Mouse (Mus musculus) heart, adult 11 months (tissue): ENCODE data around the gene Pcgf2.

Experiments
- DNase-seq: peaks from one replicate; pipeline ENCODE4 v3.0.0; 2022

Pcgf2 gene

DNA sequence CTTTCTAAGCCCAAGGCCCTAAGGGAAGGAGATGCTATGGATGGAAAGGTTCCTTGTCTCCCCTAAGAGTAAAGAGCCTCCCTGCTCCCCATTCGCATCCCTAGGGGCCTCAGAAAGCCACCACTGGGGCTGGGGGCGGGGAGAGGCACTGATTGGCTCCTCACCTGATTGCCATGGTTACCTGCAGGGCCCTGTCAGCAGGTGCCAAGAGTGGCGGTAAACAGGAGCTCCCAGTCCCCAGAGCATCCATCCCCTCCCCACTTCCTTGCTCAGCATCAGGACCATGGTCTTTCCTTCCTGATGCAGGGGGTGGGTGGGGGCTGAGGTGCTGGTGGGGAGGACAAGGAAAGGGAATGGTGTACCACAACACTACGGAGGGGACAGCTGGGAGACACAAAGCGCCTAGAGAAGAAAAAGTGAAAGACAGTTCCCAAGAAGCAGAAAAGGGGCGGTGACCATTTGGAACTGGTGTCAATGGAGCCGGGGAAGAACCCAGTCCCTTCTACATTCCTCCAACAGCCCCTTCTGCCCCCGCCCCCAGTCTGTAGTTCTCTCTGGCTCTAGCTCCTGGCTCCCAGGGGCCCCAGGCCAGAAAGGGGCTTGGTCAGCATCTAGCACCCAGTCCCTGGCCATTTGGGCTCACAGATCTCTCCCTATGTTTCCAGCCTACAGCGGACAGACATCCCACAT lies 4.4 kb downstream of the Pcgf2 start:
- peak; percentile 87 for DNase-seq

DNA sequence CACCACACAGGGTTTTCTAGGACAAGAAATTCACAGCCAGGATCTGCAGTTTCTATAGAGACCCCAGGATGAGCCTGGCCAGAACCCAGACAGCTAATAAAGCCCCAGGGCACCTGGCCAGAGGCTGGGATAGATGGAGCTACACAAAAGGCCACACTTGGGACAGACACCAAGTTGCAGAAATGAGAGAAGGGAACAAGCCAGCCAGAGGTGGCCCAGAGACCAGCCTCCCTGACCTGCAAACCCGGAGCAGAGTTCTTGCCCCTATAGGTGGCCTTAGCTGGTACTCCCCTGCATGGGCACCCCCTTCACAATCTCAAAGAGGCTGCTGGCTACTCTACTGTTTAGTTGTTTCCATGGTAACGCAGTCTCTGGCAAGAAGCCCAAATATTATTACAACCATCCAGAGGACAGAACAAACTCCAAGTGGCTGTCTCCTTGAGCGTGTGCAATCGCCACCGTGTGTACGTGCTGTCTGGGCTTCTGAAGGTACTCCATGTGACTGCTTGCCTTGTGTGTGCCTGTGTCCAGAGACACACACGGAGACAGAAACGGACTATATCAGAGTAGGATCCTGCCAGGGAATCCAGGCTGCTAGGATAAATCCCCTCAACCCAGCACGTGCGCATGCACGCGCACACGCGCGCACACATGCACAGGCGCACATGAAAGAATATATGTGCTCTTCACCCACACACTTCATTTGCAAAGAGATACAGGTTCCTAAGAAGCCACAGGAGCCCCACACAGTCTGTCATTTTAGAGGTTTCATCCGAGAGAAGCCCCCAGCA lies 5.2 kb downstream of the Pcgf2 start:
- DNase-seq: peak; percentile 92

DNA sequence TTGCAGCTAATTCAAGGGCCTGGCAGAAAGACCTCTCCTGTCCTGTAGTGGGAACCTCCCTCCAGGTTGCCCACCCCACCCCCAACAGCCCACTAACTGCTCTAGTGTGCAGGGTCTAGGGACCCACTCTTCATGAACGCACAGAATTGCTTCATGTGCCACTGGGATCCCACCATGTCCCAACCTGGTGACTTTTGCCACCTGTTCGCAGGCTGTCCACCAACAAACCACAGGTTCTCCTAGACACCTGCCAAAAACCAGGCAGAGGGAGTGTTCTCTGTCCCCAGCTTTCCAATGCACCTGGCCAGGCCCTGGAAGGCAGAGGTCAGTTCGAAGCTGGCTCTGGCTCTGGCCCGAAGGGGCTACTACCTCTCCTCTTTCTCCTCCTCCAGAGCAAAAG lies 5.9 kb downstream of the Pcgf2 start:
- DNase-seq: peak; percentile 91

DNA sequence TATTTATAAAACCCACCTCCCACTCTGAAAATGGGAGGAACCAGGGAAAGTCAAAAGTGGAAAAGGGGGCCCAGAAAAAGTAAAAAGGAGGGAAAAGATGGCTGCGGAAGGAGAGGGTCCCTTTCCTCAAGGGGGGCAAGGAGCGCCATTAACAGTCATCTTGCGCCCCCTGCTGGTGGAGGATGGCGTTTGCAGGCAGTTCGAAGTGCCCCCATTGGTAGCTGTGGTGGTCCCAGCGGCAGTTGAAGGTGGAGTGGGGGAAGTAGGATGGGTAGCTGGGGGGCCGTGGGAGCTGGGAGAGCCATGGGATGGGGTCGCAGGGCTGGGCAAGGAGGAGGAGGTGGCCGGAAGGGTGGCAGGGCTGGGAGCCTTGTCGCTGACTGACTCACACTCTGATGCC lies 10.4 kb downstream of the Pcgf2 start:
- peak; percentile 96 for DNase-seq

DNA sequence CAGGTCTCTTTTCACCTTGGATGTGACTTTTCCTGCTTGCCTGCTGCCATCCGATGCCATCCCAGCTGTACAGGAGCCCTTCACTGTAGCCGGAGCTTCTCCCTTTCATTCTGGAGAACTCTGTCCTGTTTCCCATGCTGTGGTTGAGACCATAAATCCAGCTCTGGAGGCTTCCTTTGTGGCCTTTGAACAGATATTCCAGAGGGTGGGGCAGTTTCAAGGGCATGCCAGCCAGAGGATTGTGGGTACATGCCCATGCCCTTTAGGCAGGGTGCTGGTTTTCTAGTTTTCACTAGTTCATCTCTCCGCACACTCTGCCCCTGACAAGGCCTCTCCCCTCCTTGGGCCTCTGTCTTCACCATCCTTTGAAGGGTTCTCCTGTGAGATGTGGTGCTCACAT lies 13.2 kb downstream of the Pcgf2 start:
- DNase-seq: no peak

DNA sequence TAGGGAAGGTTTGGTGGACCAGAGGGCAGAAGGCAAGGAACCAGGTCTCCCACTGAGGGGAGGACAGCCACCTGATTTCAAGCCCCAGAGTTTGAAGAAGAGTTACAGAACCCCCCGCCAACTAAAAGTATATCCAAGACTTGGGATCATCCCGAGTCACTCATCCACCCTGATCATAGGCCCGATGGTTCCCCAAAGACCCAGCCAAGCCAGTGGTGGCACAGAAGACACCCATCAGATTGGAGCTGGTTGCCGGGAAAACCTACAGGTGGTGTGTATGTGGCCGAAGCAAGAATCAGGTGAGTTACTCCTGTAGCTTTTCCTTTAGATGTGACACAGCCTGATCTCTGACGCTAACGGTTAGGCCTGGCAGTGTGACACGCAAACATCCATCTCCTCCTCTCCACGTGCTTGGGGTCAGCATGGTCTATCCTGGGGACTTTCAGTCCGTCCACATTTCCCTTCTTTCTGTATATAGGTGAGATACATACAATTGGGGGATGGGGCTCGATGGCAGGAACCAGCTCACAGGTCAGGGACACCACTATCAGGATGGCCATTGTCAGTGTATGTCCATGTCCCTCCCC lies 13.9 kb downstream of the Pcgf2 start:
- DNase-seq: peak; percentile 95

DNA sequence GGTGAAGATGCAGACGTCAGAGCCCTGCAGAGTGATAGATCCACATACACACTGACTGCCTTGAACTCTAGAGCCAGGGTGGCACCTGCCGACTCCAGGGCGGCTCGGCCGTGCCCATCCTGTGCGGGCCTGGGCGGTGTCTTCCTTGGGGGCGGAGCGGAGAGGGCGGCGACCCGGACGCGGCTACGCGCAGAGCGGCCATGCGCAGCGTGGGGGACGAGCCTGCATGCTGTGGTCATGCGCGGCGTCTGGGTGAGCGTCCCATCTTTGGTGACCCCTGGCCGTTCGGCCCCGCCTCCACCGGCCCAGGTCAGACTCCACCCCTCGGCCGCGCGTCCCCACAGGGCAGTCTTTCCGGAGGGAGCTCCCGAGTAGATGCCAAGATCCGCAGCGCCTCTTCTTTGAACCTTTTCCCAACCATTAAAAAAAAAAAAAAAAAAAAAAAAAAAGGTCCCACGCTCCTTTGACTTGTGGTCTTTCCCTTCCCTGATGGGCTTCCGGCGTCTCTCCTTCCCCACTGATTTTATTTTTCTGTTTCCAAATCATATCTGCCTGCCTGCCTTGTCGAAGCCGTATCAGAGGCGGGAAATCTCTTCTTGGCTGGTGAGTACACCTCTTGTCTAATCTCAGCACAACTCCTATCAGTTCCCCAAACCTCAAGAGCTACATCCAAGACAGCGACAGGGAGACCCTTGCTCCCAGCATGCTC lies 14.5 kb downstream of the Pcgf2 start, which contains the start of gene Cisd3:
Gene Cisd3 (plus strand): TSS at position 214 of the 709 bp plus-strand sequence.
- peak; percentile 100 for DNase-seq

DNA sequence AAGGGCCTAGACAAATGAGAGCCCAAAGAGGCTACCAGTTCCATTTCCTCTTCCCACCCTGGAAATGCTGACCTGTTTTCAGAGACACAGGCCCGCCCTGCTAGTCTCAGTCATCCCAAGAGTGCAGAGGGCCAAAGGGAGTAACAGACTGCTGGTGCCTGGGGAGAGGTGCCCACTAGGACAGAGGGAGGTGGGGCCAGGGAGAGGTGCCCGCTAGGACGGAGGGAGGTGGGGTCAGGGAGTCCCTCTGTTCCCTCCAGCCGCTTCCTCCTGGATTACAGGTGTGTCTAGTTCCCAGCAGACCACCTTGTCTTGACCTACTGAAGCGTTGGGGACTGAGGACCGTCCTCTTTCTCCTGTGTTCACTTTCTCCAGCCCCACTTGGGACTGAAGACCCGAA lies 15.5 kb downstream of the Pcgf2 start:
- peak; percentile 97 for DNase-seq

DNA sequence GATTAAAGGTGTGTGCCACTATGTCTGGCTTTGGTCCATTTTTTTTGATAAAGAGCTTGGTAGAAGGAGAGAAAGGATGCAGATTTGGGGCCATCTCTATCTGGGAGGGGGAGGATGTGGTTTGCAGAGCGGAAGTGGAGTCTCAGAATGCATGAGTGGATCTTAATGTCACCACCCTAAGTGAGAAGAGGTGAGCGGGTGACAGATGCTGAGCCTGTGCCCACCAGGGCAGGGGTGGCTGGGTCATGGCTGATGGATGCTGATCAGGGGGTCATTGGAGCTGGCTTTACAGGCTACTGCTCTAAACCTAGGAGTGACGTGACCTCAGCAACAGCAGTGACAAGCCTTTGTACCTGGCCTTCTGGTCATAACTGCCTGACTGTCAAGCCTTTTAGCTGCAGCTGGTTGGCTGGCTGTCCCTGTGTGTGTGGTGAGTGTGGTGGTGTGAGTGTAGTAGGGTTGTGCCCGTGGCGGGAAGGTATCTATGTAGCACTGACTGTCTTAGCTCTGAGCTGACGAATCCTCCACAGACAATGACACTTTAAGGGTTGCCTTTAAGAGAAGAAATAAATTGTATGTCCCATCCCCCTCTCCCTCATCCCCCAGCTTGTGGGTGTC lies 16.1 kb downstream of the Pcgf2 start:
- peak; percentile 94 for DNase-seq

DNA sequence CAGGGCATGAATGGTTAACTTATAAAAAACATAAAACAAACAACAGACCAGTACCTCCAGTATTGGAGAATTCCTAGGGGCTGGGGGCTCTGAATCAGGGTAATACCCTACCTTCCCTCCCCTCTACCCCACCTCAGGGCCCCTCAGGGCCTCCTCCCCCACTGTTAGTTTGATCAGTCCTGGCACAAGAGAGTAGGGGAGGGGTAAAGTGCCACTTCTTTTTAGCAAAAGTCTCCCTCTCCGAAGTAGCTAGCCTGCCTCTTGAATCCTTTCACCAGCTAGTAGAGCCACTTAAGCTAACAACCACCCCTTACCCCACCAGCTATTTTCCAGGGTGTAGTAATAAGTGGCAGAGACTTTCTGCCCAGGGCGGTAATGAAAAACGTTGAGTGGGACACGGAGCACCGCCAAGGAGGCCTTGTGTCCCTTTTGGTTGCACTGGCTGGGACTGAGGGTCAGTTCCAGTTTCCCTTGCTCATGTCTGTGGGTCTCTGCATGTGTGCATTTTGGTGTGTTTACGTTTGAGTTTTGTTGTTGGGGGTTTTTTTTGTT lies 17.7 kb downstream of the Pcgf2 start:
- DNase-seq: no peak

DNA sequence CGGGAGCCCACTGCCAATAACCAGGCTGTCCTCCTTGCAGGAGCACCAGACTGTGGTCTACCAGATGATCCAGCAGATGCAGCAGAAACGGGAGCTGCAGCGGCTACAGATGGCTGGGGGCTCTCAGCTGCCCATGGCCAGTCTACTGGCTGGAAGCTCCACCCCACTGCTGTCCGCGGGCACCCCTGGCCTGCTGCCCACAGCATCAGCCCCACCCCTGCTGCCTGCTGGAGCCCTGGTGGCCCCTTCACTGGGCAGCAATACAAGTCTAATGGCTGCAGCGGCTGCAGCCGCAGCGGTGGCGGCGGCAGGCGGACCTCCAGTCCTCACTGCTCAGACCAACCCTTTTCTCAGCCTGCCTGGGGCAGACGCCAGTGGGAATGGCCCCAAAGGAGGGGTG lies 19.9 kb downstream of the Pcgf2 start:
- no peak for DNase-seq

DNA sequence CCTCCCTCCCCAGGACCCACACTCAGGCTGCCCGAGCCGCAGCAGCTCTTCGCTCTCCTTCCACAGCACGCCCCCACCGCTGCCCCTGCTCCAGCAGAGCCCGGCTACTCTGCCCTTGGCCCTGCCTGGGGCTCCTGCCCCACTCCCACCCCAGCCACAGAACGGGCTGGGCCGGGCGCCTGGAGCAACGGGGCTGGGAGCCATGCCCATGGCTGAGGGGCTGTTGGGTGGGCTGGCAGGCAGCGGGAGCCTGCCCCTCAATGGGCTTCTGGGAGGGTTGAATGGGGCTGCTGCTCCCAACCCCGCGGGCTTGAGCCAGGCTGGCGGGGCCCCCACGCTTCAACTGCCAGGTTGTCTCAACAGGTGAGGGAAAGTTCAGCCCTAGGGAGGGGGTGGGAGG lies 22.0 kb downstream of the Pcgf2 start:
- no peak for DNase-seq

DNA sequence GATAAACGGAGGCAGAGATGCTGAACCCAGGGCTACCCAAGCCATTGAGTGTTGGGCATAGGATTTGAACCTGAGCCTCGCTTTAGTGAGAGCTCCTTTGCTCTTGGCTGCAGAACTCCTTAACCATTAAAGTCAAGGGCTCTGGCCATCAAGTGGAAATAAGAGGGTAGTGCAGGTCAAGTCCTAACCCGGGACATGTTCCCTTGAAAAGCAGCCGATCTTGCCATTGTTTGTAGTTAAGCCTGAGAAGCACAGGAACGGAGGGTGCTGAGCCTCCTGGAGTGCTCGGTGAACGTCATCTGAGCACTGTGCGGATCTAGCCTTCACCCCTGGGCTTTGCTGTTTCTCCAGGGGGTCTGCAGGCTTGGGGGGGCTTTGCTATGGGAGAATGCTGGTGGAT lies 22.5 kb downstream of the Pcgf2 start:
- no peak for DNase-seq

DNA sequence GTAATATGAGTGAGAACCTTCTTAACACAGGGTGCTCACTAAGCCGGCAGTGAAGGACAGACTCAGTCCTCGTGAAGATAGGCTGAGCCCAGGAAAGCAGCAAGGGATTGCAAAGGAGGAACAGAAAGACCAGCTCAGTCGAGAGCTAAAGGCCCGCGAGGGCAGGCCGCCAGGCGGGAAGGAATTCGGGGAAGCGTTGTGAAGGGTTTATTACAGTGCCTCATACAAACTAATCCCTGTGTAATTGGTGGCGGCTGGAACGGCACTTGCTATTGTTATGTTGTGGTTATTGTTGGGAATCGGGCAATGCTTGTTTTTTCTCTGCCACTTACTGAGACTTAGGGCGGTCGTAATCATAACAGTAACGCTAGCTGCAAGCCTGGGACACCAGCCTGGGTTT lies 22.9 kb downstream of the Pcgf2 start:
- no peak for DNase-seq

DNA sequence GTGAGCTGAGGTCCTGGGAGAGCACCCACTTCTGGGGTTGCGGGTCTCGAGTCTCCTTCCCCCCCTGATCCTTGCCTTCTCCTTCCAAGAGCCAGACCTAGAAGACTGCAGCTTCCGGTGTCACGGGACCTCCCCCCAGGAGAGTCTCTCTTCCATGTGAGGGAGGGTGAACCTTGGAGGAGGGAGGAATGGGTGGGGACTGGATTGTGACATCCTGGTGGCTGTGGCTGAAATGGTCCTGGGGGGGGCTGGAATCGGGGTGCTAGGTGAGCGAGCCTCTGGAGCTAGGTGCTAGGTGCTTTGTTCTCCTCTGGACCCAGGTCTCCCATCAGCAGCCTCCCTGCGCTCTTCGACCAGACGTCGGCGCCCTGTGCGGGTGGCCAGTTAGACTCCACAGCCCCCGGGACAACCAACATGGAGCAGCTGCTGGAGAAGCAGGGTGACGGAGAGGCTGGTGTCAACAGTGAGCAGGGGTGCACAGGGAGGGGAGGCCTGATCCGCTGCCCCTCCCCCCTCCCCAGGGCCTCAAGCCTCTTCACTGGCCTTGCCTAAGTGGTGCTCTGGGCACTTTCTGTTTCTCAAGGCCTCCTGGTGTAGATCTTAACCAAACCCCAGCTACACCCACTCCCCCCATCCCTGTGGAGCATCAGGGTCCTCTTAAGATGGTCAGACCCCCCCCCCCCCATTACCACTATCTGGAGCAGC lies 24.1 kb downstream of the Pcgf2 start:
- DNase-seq: no peak

DNA sequence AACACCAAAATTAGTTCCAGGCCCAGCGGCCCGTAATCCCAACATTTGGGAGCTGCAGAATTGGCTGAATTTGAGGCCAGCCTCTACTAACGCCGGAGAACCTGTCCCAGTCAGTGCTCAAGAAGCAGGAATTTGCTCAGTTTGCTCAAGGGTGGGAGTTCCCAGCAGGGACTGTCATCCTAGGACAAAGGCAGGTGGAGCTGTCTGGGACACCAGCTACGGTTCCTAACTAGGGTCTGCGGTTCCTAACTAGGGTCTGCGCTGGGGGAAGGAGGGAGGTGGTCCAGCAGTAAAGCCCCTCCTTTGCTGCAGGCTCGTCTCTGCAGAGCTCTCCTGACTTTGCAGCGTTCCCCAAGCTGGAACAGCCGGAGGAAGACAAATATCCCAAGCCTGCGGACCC lies 27.1 kb downstream of the Pcgf2 start:
- no peak for DNase-seq

DNA sequence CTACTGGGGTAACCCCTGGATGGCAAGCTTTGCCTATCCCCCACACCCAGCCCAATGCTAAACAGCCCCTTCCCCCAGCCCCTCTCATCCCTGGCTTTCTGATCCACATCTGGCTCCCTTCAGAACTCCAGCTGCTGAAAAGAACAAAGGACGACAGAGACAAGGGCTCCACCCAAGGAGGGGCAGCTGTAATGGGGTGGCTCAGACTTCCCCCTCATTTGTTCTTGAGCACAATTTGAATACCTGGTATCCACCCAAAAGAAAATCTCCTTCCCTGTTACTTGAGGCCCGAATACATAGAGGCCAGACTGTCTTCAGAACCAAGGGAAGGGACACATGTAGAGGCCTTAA lies 29.1 kb downstream of the Pcgf2 start:
- no peak for DNase-seq

DNA sequence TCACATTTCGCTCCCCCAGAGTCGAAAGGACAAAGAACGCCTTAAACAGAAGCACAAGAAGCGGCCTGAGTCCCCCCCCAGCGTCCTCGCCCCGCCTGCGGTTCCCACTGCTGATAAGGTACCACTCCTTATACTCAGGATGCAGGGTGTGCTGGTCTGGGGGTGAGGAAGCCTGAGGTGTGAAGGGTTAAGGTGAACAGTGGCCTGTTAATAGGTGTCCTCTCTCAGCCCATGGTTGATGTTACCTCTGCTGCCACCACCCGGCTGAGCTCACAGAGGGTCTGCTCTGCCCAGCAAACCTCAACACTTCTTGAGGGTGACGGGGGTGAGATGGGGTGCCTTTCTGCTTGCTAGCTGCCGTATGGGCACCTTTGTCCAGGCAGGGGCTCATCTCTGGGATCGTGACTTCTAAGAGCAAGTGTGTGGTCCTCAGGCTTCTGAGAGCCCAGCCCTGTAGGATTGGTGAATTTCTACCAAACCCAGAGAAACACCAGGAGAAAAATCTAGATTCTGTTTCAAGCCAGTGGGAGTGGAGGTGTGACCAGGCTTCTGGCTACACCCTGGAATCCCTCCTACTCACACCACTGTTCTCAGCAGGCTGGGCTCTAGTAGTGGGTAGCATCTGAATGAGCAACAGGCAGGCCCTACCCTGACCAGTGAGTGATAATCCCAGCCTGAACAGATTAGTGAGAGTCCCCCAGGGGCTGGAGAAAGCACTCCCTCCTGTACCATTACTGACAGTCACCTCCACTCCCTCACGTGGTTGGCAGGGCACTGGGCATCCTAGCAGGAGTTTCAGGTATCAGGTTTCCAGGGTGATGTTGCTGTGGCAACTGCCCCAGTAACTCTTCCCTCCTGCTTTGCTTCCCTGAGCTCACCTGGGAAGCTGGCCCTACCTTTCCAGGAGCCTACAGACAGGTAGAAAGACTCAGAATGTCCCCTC lies 29.8 kb downstream of the Pcgf2 start:
- DNase-seq: peak; percentile 91

DNA sequence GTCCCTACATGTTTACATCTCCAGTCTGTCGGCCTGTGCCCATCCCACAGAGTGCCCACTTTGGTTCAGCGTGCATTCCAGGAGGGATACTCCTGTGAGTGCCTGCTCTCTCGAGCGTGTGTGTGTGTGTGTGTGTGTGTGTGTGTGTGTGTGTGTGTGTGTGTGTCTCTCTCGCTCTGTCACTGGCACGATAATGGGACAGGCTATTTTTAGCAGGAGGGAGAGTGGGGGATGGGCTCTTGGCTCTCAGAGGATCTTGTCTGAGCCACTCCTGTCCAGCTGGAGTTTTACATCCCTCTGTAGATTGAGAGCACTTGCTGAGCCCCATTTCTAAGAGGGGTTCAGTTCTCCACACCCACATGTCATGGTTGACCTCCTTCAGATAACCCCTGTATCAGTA lies 30.5 kb downstream of the Pcgf2 start:
- DNase-seq: peak; percentile 97

DNA sequence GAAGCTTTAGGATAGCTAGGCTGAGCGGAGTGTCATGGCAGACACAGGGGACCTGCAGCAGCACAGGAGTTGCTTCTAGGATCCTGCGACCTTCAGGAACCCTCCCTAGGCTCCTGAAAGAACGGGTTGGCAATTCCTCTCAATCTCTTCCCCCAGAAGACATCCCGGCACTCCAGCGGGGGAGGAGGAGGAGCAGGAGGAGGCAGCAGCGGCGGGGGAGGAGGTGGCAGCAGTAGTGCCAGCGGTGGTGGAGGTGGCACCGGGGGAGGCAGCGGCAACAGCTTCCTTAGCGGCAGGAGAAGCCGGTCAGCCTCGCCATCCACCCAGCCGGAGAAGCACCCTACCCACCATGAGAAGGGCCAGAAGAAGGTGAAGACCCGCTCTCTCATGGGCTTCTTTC lies 31.0 kb downstream of the Pcgf2 start:
- DNase-seq: peak; percentile 92

DNA sequence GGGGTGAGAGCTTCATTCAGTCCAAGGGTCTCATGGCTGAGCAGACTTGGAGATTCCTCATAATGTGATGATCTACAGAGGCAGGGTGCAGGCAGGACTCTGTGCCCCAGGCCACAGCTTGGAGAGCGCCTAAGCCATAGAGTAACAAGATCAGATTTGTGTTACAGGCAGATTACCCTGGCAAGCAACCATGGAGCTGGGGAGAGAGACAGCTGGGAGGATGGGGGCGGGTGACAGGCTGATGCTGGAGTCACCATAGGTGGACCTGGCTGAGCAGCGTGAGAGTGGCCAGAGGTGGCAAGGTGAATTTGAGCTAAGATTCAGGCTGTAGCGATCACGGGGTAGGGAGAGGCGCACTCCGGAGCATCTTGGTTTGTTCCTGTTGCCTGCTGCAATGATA lies 32.1 kb downstream of the Pcgf2 start:
- DNase-seq: peak; percentile 87
